Mouse (Mus musculus) neutrophil, adult 5-6 weeks (primary cell): ENCODE measurements at regions not wholly inside any gene's neighbourhood (a gene's known extent, or its start where the extent isn't known, plus 50 kb on each side); places are given as distances from the start of the nearest gene placed in this dataset.

Experiments used
- ATAC-seq: fragments of 151-379, 151-347 bp; 2 replicates; pipeline ENCODE4 v1.8.0; 2017; ENCODE audit warnings: mild to moderate bottlenecking, moderate TSS enrichment; ENCODE audit not compliant: insufficient number of reproducible peaks, poor library complexity, low FRiP score, severe bottlenecking; ENCODE audit errors: extremely low read depth

- ATAC-seq = no peak
These were observed 256.2 kb upstream of the Rtl1 start for GRCm38 (mm10) chr12:109856336-109856735.

GRCm38 (mm10) chr12:109857705-109858104 lies 257.6 kb upstream of the Rtl1 start:
- ATAC-seq = no peak

GRCm38 (mm10) chr12:109864826-109865225 lies 264.7 kb upstream of the Rtl1 start:
- ATAC-seq = no peak

- no peak for ATAC-seq
These were observed 270.9 kb upstream of the Rtl1 start for GRCm38 (mm10) chr12:109871021-109871420.

GRCm38 (mm10) chr12:109874466-109874865 lies 274.3 kb upstream of the Rtl1 start:
- no peak for ATAC-seq

GRCm38 (mm10) chr12:109881108-109881507 lies 281.0 kb upstream of the Rtl1 start:
- no peak for ATAC-seq

GRCm38 (mm10) chr12:109891206-109891605 lies 291.1 kb upstream of the Rtl1 start:
- no peak for ATAC-seq

GRCm38 (mm10) chr12:109892834-109893233 lies 292.7 kb upstream of the Rtl1 start:
- ATAC-seq = no peak

- ATAC-seq = no peak
These were observed 293.5 kb upstream of the Rtl1 start for GRCm38 (mm10) chr12:109893657-109894056.

- no peak for ATAC-seq
These were observed 295.3 kb upstream of the Rtl1 start for GRCm38 (mm10) chr12:109895389-109895788.

- ATAC-seq = no peak
These were observed 296.3 kb upstream of the Rtl1 start for GRCm38 (mm10) chr12:109896397-109896796.

- ATAC-seq = no peak
These were observed 296.8 kb upstream of the Rtl1 start for GRCm38 (mm10) chr12:109896906-109897305.

- ATAC-seq = no peak
These were observed 297.8 kb upstream of the Rtl1 start for GRCm38 (mm10) chr12:109897861-109898385.

- ATAC-seq = no peak
These were observed 299.3 kb upstream of the Rtl1 start for GRCm38 (mm10) chr12:109899420-109899819.

- no peak for ATAC-seq
These were observed 310.9 kb upstream of the Rtl1 start for GRCm38 (mm10) chr12:109910966-109911495.

- ATAC-seq = no peak
These were observed 311.4 kb upstream of the Rtl1 start for GRCm38 (mm10) chr12:109911506-109911905.

- no peak for ATAC-seq
These were observed 317.6 kb upstream of the Rtl1 start for GRCm38 (mm10) chr12:109917761-109918160.

GRCm38 (mm10) chr12:109918901-109919300 lies 318.8 kb upstream of the Rtl1 start:
- no peak for ATAC-seq

- no peak for ATAC-seq
These were observed 322.0 kb upstream of the Rtl1 start for GRCm38 (mm10) chr12:109922111-109922510.

- ATAC-seq = no peak
These were observed 325.7 kb upstream of the Rtl1 start for GRCm38 (mm10) chr12:109925866-109926265.

GRCm38 (mm10) chr12:109926643-109927042 lies 326.5 kb upstream of the Rtl1 start:
- no peak for ATAC-seq
